Mouse (Mus musculus) thymus, adult 2 months (tissue): ENCODE results near the gene Kcnd2. TPM values are rescaled to one million over a fixed set of nuclear protein-coding genes. Genes with fewer than 3 reads are reported as not detected.
"Not testable (repeated sequence)": the region's sequence is repeated elsewhere in the genome, so short reads cannot be mapped to it uniquely, and the experiment has no call there.

Source experiments
- DNase-seq: peaks from one replicate; pipeline ENCODE4 v3.0.0; 2021
- H3K27ac ChIP-seq: fragments of 200-500 bp; 2 replicates; pipeline ENCODE4 v1.5.1; 2012; ENCODE audit warnings: low read length, control low read depth; ENCODE audit not compliant: control insufficient read depth, insufficient read depth
- H3K27me3 ChIP-seq: fragments of 200-500 bp; 2 replicates; pipeline ENCODE4 v1.6.1; 2012; ENCODE audit warnings: mild to moderate bottlenecking, low read length, moderate library complexity, mixed read lengths; ENCODE audit not compliant: control insufficient read depth, insufficient read depth
- H3K36me3 ChIP-seq: fragments of 200-500 bp; 2 replicates; pipeline ENCODE4 v1.6.1; 2012; ENCODE audit warnings: mild to moderate bottlenecking, low read length, moderate library complexity; ENCODE audit not compliant: control insufficient read depth, insufficient read depth
- H3K4me1 ChIP-seq: fragments of 200-500 bp; replicated peaks from 2 replicates; pipeline ENCODE4 v1.6.1; 2012; ENCODE audit warnings: low read length; ENCODE audit not compliant: control insufficient read depth, insufficient read depth
- H3K4me3 ChIP-seq: fragments of 200-500 bp; 2 replicates; pipeline ENCODE4 v1.5.1; 2012; ENCODE audit warnings: mild to moderate bottlenecking, low read length, control low read depth, moderate library complexity; ENCODE audit not compliant: control insufficient read depth, insufficient read depth
- CTCF ChIP-seq: fragments of 200-500 bp; IDR thresholded peaks from 2 replicates; pipeline ENCODE4 v1.5.1; 2012; ENCODE audit warnings: mild to moderate bottlenecking, control low read depth, low read length, moderate library complexity, borderline replicate concordance; ENCODE audit not compliant: control insufficient read depth, poor library complexity, insufficient read depth; ENCODE audit errors: extremely low read depth
- POLR2A ChIP-seq: fragments of 200-500 bp; IDR thresholded peaks from 2 replicates; pipeline ENCODE4 v1.6.1; 2012; ENCODE audit warnings: mild to moderate bottlenecking, low read length, control low read depth, moderate library complexity; ENCODE audit not compliant: control insufficient read depth, poor library complexity, insufficient read depth; ENCODE audit errors: extremely low read depth
- WGBS: fragments of 180-500 bp; shearing (Covaris S2); methylation state at CpG from one replicate; pipeline ENCODE4 v1.1.7; 2018; 5-methylcytosine and 5-hydroxymethylcytosine counted together
- polyA plus RNA-seq: library from polyadenylated mRNA; depleted of rRNA; stranded (reverse); fragments of >200 nt; gene quantifications from 2 replicates; pipeline ENCODE4 v1.2.3, GENCODE M21; 2012

Kcnd2 gene
- polyA plus RNA-seq, 1 experiment = 0.50 TPM

DNA sequence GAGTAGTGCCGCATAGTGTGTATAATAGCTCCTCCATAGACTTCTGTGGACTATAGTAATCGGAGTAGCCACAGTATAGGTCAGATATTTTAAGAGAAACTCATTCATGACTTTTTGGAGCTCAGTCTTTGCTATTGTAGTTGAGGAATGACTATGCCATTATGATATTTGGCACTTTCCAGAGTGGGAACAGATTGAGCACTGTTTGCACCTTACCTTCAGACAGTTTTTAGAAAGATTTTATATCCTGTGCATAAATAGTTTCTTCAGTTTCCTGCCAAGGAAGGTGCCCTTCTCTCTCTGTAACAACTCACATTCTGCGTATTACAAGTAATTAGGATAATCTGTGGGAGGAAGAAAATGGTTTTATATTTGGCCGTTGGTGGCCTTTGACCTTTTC lies 89.6 kb downstream of the Kcnd2 start:
- DNase-seq = no peak
- Histone ChIP-seq H3K27ac (no peak overlapping the region), H3K36me3 (no peaks in the 10 kb centered on the region), H3K4me1 (no peaks in the 10 kb centered on the region), H3K4me3 (no peak overlapping the region), H3K27me3 (no peaks in the 10 kb centered on the region)
- 89% methylated on average over 4 of the region's 4 CpGs for WGBS
- no peak for TF ChIP-seq POLR2A
- no peak for TF ChIP-seq CTCF

DNA sequence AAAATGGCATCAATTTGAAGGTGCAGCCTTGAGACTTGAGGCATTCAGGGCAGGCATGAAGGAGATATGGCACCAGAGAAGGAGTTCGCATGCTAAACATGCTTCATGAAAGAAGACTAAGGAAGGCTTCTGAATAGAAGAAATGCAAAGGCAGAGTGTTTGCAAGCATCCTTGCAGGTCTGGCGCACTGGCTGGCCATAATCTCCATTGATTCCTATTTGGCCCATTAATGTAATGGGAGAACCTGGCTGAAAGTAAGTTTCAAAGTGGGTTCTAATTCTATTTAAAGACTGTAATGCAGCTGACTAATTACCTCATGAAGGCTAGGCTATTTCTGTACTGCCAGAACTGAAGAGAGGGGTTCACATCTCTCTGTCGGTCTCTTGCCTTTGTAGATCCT lies 94.9 kb downstream of the Kcnd2 start:
- WGBS = 96% methylated on average over 3 of the region's 3 CpGs
- no peak overlapping the region for H3K4me3 ChIP-seq
- no peaks in the 10 kb centered on the region for H3K36me3 ChIP-seq
- no peaks in the 10 kb centered on the region for H3K27me3 ChIP-seq
- no peaks in the 10 kb centered on the region for H3K4me1 ChIP-seq
- H3K27ac ChIP-seq = no peak overlapping the region
- DNase-seq = no peak
- TF ChIP-seq CTCF (no peak), POLR2A (no peak)

DNA sequence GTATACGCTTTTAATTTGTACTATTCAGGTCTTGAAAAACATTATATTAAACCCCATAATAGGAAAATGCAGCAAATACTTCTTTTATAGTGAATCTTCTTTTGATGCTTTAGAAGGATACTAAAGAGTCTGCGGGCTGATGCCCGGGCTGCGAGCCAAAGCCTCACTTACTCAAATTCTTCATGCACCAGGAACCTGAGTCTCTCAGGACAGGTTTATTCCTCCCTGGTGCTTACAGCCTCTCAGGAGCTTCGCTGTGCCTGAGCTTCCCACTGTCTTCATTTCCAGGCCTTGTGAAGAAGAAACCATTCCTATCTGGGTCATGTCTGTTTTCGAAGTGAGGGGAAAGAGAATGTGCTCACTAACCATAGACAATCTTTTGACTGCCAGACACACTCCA lies 106.1 kb downstream of the Kcnd2 start:
- no peaks in the 10 kb centered on the region for H3K36me3 ChIP-seq
- H3K27ac ChIP-seq = no peak overlapping the region
- no peaks in the 10 kb centered on the region for H3K27me3 ChIP-seq
- TF ChIP-seq POLR2A = no peak
- no peak for TF ChIP-seq CTCF
- H3K4me3 ChIP-seq = no peak overlapping the region
- no peak for DNase-seq
- 90% methylated on average over 6 of the region's 6 CpGs for WGBS
- no peaks in the 10 kb centered on the region for H3K4me1 ChIP-seq

DNA sequence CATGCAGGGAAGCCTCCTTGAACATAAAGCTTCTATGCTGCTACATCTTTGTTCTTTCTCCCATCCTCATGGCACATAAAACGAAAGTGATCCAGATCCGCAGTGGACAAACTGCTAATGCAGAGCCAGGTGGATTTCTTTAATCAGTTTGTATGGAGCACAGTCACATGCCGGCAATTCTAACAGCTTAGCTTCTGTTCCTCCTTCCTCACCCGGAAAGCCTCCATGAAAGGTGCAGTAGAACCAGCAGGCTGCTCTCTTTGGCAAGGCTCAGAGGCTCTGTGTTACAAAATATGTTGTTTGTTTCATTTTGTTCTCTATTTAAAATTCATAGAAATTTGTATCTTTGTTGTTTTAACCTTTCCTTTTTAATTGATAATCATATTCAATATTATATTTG lies 106.9 kb downstream of the Kcnd2 start:
- no peak for DNase-seq
- WGBS = 94% methylated on average over 4 of the region's 4 CpGs
- no peaks in the 10 kb centered on the region for H3K36me3 ChIP-seq
- H3K27me3 ChIP-seq = no peaks in the 10 kb centered on the region
- no peaks in the 10 kb centered on the region for H3K4me1 ChIP-seq
- no peak overlapping the region for H3K4me3 ChIP-seq
- TF ChIP-seq POLR2A (no peak), CTCF (no peak)
- H3K27ac ChIP-seq = no peak overlapping the region

DNA sequence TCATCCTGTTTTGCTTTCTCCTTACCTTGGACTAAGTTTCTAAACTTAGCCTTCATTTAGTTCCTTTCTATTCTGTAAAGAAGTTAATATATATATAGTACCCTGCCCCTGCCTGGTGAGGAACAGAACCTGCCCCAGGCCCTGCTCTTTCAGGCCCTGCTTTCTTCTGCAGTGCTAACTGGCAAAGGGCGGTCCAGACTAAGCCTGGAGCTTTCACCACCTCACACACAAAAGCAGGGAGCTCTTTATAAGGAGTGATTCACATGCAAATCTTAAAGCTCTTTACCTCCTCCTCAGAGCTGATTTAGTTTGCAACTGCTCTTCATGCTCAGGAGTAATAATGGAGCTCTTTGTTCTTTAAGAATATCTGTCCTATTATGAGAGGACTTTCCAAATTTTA lies 109.9 kb downstream of the Kcnd2 start:
- no peak for DNase-seq
- Histone ChIP-seq H3K27ac (no peak overlapping the region), H3K36me3 (no peaks in the 10 kb centered on the region), H3K27me3 (no peaks in the 10 kb centered on the region), H3K4me3 (no peak overlapping the region), H3K4me1 (no peaks in the 10 kb centered on the region)
- 95% methylated on average over 1 of the region's 1 CpGs for WGBS
- TF ChIP-seq CTCF (no peak), POLR2A (no peak)

DNA sequence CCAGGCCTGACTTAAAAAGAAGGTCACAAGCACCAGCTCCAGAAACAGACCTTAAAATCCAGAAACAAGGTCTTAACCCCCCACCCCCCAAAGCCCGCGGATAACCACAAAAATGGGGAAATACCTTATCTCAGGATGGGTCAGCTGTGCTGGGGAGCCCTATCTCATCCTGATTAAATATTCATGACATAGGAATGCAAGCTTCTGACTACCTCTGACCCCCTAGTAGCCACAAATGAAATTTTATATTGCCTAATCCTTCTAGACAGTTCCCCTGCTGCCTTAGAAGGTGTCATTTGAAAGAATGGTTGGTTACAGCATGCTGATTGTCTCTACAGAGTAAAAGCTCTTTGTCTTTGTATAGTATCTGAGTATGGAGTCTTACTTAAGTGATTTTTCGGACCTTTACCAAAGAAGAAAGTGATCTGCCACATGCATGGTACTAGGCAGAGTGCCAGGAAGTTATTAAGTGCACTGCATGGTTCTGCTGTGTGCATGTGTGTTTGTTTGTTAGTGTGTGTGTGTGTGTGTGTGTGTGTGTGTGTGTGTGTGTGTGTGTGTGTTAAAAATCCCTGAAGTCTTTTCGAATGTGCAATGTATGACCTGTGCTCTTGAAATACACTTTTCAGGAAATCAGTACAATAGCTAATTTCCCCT lies 111.9 kb downstream of the Kcnd2 start:
- TF ChIP-seq POLR2A (no peak), CTCF (no peak)
- Histone ChIP-seq H3K27ac (no peak overlapping the region), H3K36me3 (no peaks in the 10 kb centered on the region), H3K27me3 (no peaks in the 10 kb centered on the region), H3K4me3 (no peak overlapping the region), H3K4me1 (no peaks in the 10 kb centered on the region)
- WGBS = 24% methylated on average over 4 of the region's 4 CpGs
- no peak for DNase-seq

DNA sequence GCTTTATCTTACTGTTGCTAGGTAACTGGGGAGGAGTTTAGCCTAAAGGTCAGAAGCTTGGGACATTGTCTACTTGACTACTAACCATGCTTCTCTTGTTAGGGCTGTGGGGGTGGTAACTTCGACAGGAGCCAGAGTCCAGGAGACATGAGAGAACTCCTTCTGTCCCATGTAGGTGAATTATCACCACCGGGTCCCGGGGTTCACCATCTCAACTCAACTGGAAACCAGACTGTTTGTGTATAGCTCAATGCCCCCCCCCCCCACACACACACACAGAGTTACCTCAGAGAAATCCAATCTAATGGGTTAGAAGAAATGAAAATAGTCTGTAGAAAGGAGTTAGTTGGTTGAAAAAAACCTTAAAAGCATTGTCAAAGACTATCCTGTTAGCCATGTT lies 170.0 kb downstream of the Kcnd2 start:
- DNase-seq, H3K27me3 ChIP-seq, H3K4me3 ChIP-seq, H3K36me3 ChIP-seq, H3K4me1 ChIP-seq, H3K27ac ChIP-seq: not testable (repeated sequence)
- WGBS = 94% methylated on average over 3 of the region's 3 CpGs

DNA sequence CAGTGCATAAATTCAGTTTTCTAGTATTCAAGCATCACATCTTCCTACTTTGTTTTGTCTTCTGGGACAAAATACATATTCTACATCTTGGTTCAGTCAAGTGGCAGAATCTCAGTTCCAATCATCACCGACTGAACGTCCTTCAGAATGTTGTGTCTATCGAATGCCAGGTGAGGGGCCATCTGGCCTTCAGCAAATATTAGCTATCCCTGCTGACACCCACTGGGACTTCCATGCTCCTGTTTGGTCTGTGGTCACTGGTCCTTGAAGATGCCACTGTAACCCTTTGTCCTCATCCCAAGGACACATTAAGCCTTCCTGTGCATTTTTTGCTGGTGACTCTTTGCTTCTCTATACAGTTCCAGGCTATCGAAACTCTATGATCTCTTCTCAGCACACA lies 176.5 kb downstream of the Kcnd2 start:
- no peaks in the 10 kb centered on the region for H3K4me1 ChIP-seq
- H3K36me3 ChIP-seq = no peaks in the 10 kb centered on the region
- H3K27ac ChIP-seq = no peak overlapping the region
- no peak overlapping the region for H3K4me3 ChIP-seq
- DNase-seq = no peak
- no peak for TF ChIP-seq CTCF
- no peak for TF ChIP-seq POLR2A
- no peaks in the 10 kb centered on the region for H3K27me3 ChIP-seq
- WGBS = over 99% methylated on average over 4 of the region's 4 CpGs
